Mouse (Mus musculus): Measurements from ENCODE around the gene Nat8f5.
"Not testable (repeated sequence)": the region's sequence is repeated elsewhere in the genome, so short reads cannot be mapped to it uniquely, and the experiment has no call there.

Gene Nat8f5

GRCm38 (mm10) chr6:85836098-85836497 lies 15.3 kb upstream of the Nat8f5 start:
- DNase-seq (ENCODE audit: low read depth, low spot score), result not testable (repeated sequence)

GRCm38 (mm10) chr6:85835104-85835503 lies 14.3 kb upstream of the Nat8f5 start:
- DNase-seq (ENCODE audit: low read depth, low spot score), result not testable (repeated sequence)

- not testable (repeated sequence) for DNase-seq (ENCODE audit: low read depth, low spot score)
Measured at GRCm38 (mm10) chr6:85834504-85835100, 13.8 kb upstream of the Nat8f5 start.

- DNase-seq (ENCODE audit: low read depth, low spot score), result no peak
Measured at GRCm38 (mm10) chr6:85831796-85832321, 11.1 kb upstream of the Nat8f5 start, which contains the start of gene Nat8. Gene Nat8, minus strand, starts transcription at chr6:85832082.

- DNase-seq (ENCODE audit: low read depth, low spot score), result no peak
Measured at GRCm38 (mm10) chr6:85829462-85829861, 8.7 kb upstream of the Nat8f5 start.

- DNase-seq (ENCODE audit: low read depth, low spot score), result no peak
Measured at GRCm38 (mm10) chr6:85825886-85826285, 5.1 kb upstream of the Nat8f5 start.

GRCm38 (mm10) chr6:85823382-85824090 lies 2.8 kb upstream of the Nat8f5 start:
- no peak for DNase-seq (ENCODE audit: low read depth, low spot score)

- DNase-seq (ENCODE audit: low read depth, low spot score), result no peak
Measured at GRCm38 (mm10) chr6:85822286-85822685, 1.5 kb upstream of the Nat8f5 start.

- no peak for DNase-seq (ENCODE audit: low read depth, low spot score)
Measured at GRCm38 (mm10) chr6:85818338-85818737, 2.4 kb downstream of the Nat8f5 start.

- no peak for DNase-seq (ENCODE audit: low read depth, low spot score)
Measured at GRCm38 (mm10) chr6:85813339-85813738, 7.4 kb downstream of the Nat8f5 start.

- DNase-seq (ENCODE audit: low read depth, low spot score), result not testable (repeated sequence)
Measured at GRCm38 (mm10) chr6:85810942-85811537, 9.7 kb downstream of the Nat8f5 start.

- not testable (repeated sequence) for DNase-seq (ENCODE audit: low read depth, low spot score)
Measured at GRCm38 (mm10) chr6:85810514-85810913, 10.3 kb downstream of the Nat8f5 start.

GRCm38 (mm10) chr6:85809784-85810183 lies 11.0 kb downstream of the Nat8f5 start:
- DNase-seq (ENCODE audit: low read depth, low spot score), result not testable (repeated sequence)

GRCm38 (mm10) chr6:85803180-85803579 lies 17.6 kb downstream of the Nat8f5 start:
- not testable (repeated sequence) for DNase-seq (ENCODE audit: low read depth, low spot score)

All from CD4-positive, CD25-positive, alpha-beta regulatory T cell, adult 2 months (primary cell).